Mouse (Mus musculus): ENCODE results near the gene Dlgap4. TPM values are rescaled to one million over a fixed set of nuclear protein-coding genes. Genes with fewer than 3 reads are reported as not detected.
"Not testable (repeated sequence)": the region's sequence is repeated elsewhere in the genome, so short reads cannot be mapped to it uniquely, and the experiment has no call there.

Gene Dlgap4
- polyA plus RNA-seq, 1 experiment from 2014 or later: 51.9 TPM

GRCm38 (mm10) chr2:156784891-156785290 lies 171.4 kb downstream of the Dlgap4 start:
- Histone ChIP-seq H3K27ac (replicated peaks) (no peak overlapping the region), H3K27me3 (replicated peaks) (no peaks in the 10 kb centered on the region), H3K9ac (no peak overlapping the region), H3K36me3 (peaks cover 19% of the 10 kb centered on the region), H3K9me3 (0 out of 2 replicates have a peak, but pooled peaks cover 3% of the 10 kb centered on the region), H3K4me3 (no peak overlapping the region), H3K4me1 (peaks cover 46% of the 10 kb centered on the region), H3K4me2 (no peak overlapping the region)
- 89% methylated on average over 2 of the region's 2 CpGs for WGBS
- no peak for ATAC-seq (ENCODE audit: extremely low read depth, insufficient number of reproducible peaks, low FRiP score, low TSS enrichment)

GRCm38 (mm10) chr2:156786369-156786768 lies 172.9 kb downstream of the Dlgap4 start:
- not testable (repeated sequence) for H3K4me2 ChIP-seq; H3K27me3 ChIP-seq (replicated peaks); H3K9me3 ChIP-seq; H3K9ac ChIP-seq; H3K27ac ChIP-seq (replicated peaks); ATAC-seq (ENCODE audit: extremely low read depth, insufficient number of reproducible peaks, low FRiP score, low TSS enrichment); H3K4me3 ChIP-seq; H3K36me3 ChIP-seq
- H3K4me1 ChIP-seq: peaks cover 32% of the 10 kb centered on the region

- H3K27ac ChIP-seq (replicated peaks): no peak overlapping the region
- peaks cover 13% of the 10 kb centered on the region for H3K9me3 ChIP-seq
- H3K9ac ChIP-seq: no peak overlapping the region
- H3K4me1 ChIP-seq: peaks cover 24% of the 10 kb centered on the region
- H3K36me3 ChIP-seq: no peaks in the 10 kb centered on the region
- 81% methylated on average over 5 of the region's 5 CpGs for WGBS
- H3K4me2 ChIP-seq: no peak overlapping the region
- H3K4me3 ChIP-seq: no peak overlapping the region
- ATAC-seq (ENCODE audit: extremely low read depth, insufficient number of reproducible peaks, low FRiP score, low TSS enrichment): no peak
- no peaks in the 10 kb centered on the region for H3K27me3 ChIP-seq (replicated peaks)
Observed at GRCm38 (mm10) chr2:156787090-156787775, 173.7 kb downstream of the Dlgap4 start.

GRCm38 (mm10) chr2:156787776-156788105 lies 174.2 kb downstream of the Dlgap4 start:
- no peak for ATAC-seq (ENCODE audit: extremely low read depth, insufficient number of reproducible peaks, low FRiP score, low TSS enrichment)
- WGBS: 39% methylated on average over 3 of the region's 3 CpGs
- Histone ChIP-seq H3K4me2 (no peak overlapping the region), H3K4me3 (no peak overlapping the region), H3K27me3 (replicated peaks) (no peaks in the 10 kb centered on the region), H3K9ac (no peak overlapping the region), H3K27ac (replicated peaks) (no peak overlapping the region), H3K4me1 (peaks cover 19% of the 10 kb centered on the region), H3K9me3 (peaks cover 16% of the 10 kb centered on the region), H3K36me3 (no peaks in the 10 kb centered on the region)

- Histone ChIP-seq H3K27me3 (replicated peaks) (no peaks in the 10 kb centered on the region), H3K4me3 (no peak overlapping the region), H3K4me2 (no peak overlapping the region), H3K36me3 (no peaks in the 10 kb centered on the region), H3K9ac (no peak overlapping the region), H3K4me1 (peaks cover 8% of the 10 kb centered on the region), H3K27ac (replicated peaks) (no peak overlapping the region), H3K9me3 (peaks cover 16% of the 10 kb centered on the region)
- 74% methylated on average over 1 of the region's 1 CpGs for WGBS
- ATAC-seq (ENCODE audit: extremely low read depth, insufficient number of reproducible peaks, low FRiP score, low TSS enrichment): no peak
Observed at GRCm38 (mm10) chr2:156788836-156789235, 175.3 kb downstream of the Dlgap4 start.

- Histone ChIP-seq H3K4me3 (no peak overlapping the region), H3K4me2 (no peak overlapping the region), H3K27me3 (replicated peaks) (no peaks in the 10 kb centered on the region), H3K9me3 (peaks cover 7% of the 10 kb centered on the region), H3K9ac (no peak overlapping the region), H3K27ac (replicated peaks) (no peak overlapping the region), H3K36me3 (no peaks in the 10 kb centered on the region), H3K4me1 (no peaks in the 10 kb centered on the region)
- ATAC-seq (ENCODE audit: extremely low read depth, insufficient number of reproducible peaks, low FRiP score, low TSS enrichment): no peak
- WGBS: 88% methylated on average over 1 of the region's 1 CpGs
Observed at GRCm38 (mm10) chr2:156798516-156798915, 185.0 kb downstream of the Dlgap4 start.

- Histone ChIP-seq H3K4me2 (no peak overlapping the region), H3K36me3 (no peaks in the 10 kb centered on the region), H3K27ac (replicated peaks) (no peak overlapping the region), H3K27me3 (replicated peaks) (peaks cover 2% of the 10 kb centered on the region; the same call in 1 of the 2 replicates), H3K9ac (no peak overlapping the region), H3K9me3 (peaks cover 7% of the 10 kb centered on the region), H3K4me1 (no peaks in the 10 kb centered on the region), H3K4me3 (no peak overlapping the region)
- 61% methylated on average over 4 of the region's 4 CpGs for WGBS
- ATAC-seq (ENCODE audit: extremely low read depth, insufficient number of reproducible peaks, low FRiP score, low TSS enrichment): no peak
Observed at GRCm38 (mm10) chr2:156801045-156801444, 187.5 kb downstream of the Dlgap4 start.

GRCm38 (mm10) chr2:156802116-156802515 lies 188.6 kb downstream of the Dlgap4 start:
- H3K9ac ChIP-seq; H3K27me3 ChIP-seq (replicated peaks); H3K4me3 ChIP-seq; H3K4me2 ChIP-seq; H3K9me3 ChIP-seq; H3K36me3 ChIP-seq; H3K4me1 ChIP-seq; ATAC-seq (ENCODE audit: extremely low read depth, insufficient number of reproducible peaks, low FRiP score, low TSS enrichment); H3K27ac ChIP-seq (replicated peaks): not testable (repeated sequence)
- WGBS: 41% methylated on average over 9 of the region's 9 CpGs

- Histone ChIP-seq H3K9ac (no peak overlapping the region), H3K4me1 (no peaks in the 10 kb centered on the region), H3K4me3 (no peak overlapping the region), H3K9me3 (no peaks in the 10 kb centered on the region), H3K27ac (replicated peaks) (no peak overlapping the region), H3K27me3 (replicated peaks) (peaks cover 3% of the 10 kb centered on the region; the same call in 1 of the 2 replicates), H3K36me3 (no peaks in the 10 kb centered on the region), H3K4me2 (no peak overlapping the region)
- whole genome bisulfite sequencing: 65% methylated on average over 4 of the region's 4 CpGs
- ATAC-seq (ENCODE audit: extremely low read depth, insufficient number of reproducible peaks, low FRiP score, low TSS enrichment): no peak
Observed at GRCm38 (mm10) chr2:156803698-156804372, 190.3 kb downstream of the Dlgap4 start.

GRCm38 (mm10) chr2:156804589-156804988 lies 191.1 kb downstream of the Dlgap4 start:
- ATAC-seq (ENCODE audit: extremely low read depth, insufficient number of reproducible peaks, low FRiP score, low TSS enrichment): no peak
- Histone ChIP-seq H3K4me2 (no peak overlapping the region), H3K4me3 (no peak overlapping the region), H3K9me3 (no peaks in the 10 kb centered on the region), H3K27ac (replicated peaks) (no peak overlapping the region), H3K27me3 (replicated peaks) (peaks cover 3% of the 10 kb centered on the region; the same call in 1 of the 2 replicates), H3K9ac (no peak overlapping the region), H3K36me3 (no peaks in the 10 kb centered on the region), H3K4me1 (0 out of 2 replicates have a peak, but pooled peaks cover under 1% of the 10 kb centered on the region)
- 78% methylated on average over 4 of the region's 4 CpGs for WGBS

- WGBS: 63% methylated on average over 6 of the region's 6 CpGs
- no peaks in the 10 kb centered on the region for H3K9me3 ChIP-seq
Observed at GRCm38 (mm10) chr2:156806886-156807285, 193.4 kb downstream of the Dlgap4 start.

GRCm38 (mm10) chr2:156809579-156809978 lies 196.1 kb downstream of the Dlgap4 start:
- no peak for ATAC-seq (ENCODE audit: extremely low read depth, insufficient number of reproducible peaks, low FRiP score, low TSS enrichment)
- peaks cover 14% of the 10 kb centered on the region for H3K4me1 ChIP-seq
- H3K9ac ChIP-seq: no peak overlapping the region
- H3K27me3 ChIP-seq (replicated peaks): peaks cover 3% of the 10 kb centered on the region; the same call in 1 of the 2 replicates
- H3K4me3 ChIP-seq: no peak overlapping the region
- no peak overlapping the region for H3K27ac ChIP-seq (replicated peaks)
- H3K9me3 ChIP-seq: no peaks in the 10 kb centered on the region
- 43% methylated on average over 2 of the region's 2 CpGs for WGBS
- H3K4me2 ChIP-seq: no peak overlapping the region
- no peaks in the 10 kb centered on the region for H3K36me3 ChIP-seq

More at GRCm38 (mm10) chr2:156806886-156807285, 193.4 kb downstream of the Dlgap4 start:
- Histone ChIP-seq H3K27ac (replicated peaks) (no peak overlapping the region), H3K27me3 (replicated peaks) (peaks cover 3% of the 10 kb centered on the region; the same call in 1 of the 2 replicates), H3K36me3 (no peaks in the 10 kb centered on the region), H3K9ac (no peak overlapping the region), H3K4me2 (no peak overlapping the region), H3K4me3 (no peak overlapping the region), H3K4me1 (0 out of 2 replicates have a peak, but pooled peaks cover 3% of the 10 kb centered on the region)
- no peak for ATAC-seq (ENCODE audit: extremely low read depth, insufficient number of reproducible peaks, low FRiP score, low TSS enrichment)
